Mouse (Mus musculus) heart, adult 2 months (tissue): Measurements from ENCODE around the gene Ostm1.

Experiments used
- CTCF ChIP-seq: fragments of 200-600 bp; IDR thresholded peaks from 2 replicates; pipeline ENCODE4 v1.8.1; 2022; ENCODE audit warnings: antibody characterized with exemption, mild to moderate bottlenecking, moderate library complexity
- POLR2A ChIP-seq: fragments of 200-500 bp; IDR thresholded peaks from 2 replicates; pipeline ENCODE4 v1.6.1; 2011; ENCODE audit warnings: mild to moderate bottlenecking, low read depth, low read length, control low read depth; ENCODE audit not compliant: insufficient read depth

- TF ChIP-seq CTCF: no peak
- no peak for TF ChIP-seq POLR2A
Measured at GRCm38 (mm10) chr10:42578698-42579474, 4.7 kb upstream of the Ostm1 start.
